Mouse (Mus musculus) gastrocnemius, postnatal 36 days (tissue): ENCODE measurements around the gene Ttll5. TPM values are rescaled to one million over a fixed set of nuclear protein-coding genes. Genes with fewer than 3 reads are reported as not detected.
A peak's percentile ranks its signal among the peaks of the same experiment; 100 is the strongest.

Experiments used
- DNase-seq, 2 experiments: peaks; one replicate each; pipeline ENCODE4 v3.0.0; 2022
- intact Hi-C: fragments of 180-260 bp; cut with DNase I; formaldehyde crosslinking; loops from one replicate; pipeline ENCODE4 v1.15.1; 2025
- long read RNA-seq, 2 experiments: library from polyadenylated mRNA; stranded (forward); transcript quantifications; one replicate each; pipeline ENCODE4 v2.0.0; 2021
- total RNA-seq, 2 experiments: library from RNA; stranded (reverse); gene quantifications; 2 replicates each; pipeline ENCODE4 v1.2.3; 2021

Ttll5 gene
- 1 to 10 TPM; 5.5 to 6.1 TPM for total RNA-seq
- long read RNA-seq, experiment 1, partial matches to known transcripts = 0 of 1 reads
- long read RNA-seq, experiment 1, other reads (novel, unspliced or antisense) = 1 of 1 reads
- long read RNA-seq, experiment 2, partial matches to known transcripts = 1 of 1 reads
- long read RNA-seq, experiment 2, other reads (novel, unspliced or antisense) = 0 of 1 reads

GRCm38 (mm10) chr12:85824438-85825264 is at the start of gene Ttll5, which contains the start of gene Erg28:
Gene Ttll5 (plus strand): TSS chr12:85824659.
Gene Erg28 (minus strand): TSS chr12:85824550.
- intact Hi-C loops = no loop called here
- peak; percentile 92 to 96 for DNase-seq

GRCm38 (mm10) chr12:85778962-85779361 is 45.5 kb upstream of the Ttll5 start:
- intact Hi-C loops = no loop called here
- no peak for DNase-seq

- no peak for DNase-seq
- intact Hi-C loops = no loop called here
These were observed 44.8 kb upstream of the Ttll5 start for GRCm38 (mm10) chr12:85779707-85780106.

- DNase-seq = no peak
- intact Hi-C loops = no loop called here
These were observed 42.9 kb upstream of the Ttll5 start for GRCm38 (mm10) chr12:85781606-85782005.

- peak; percentile 17 to 35 for DNase-seq
- intact Hi-C loops = no loop called here
These were observed 39.3 kb upstream of the Ttll5 start for GRCm38 (mm10) chr12:85784916-85785815.

GRCm38 (mm10) chr12:85792158-85792557 is 32.3 kb upstream of the Ttll5 start:
- intact Hi-C loops = no loop called here
- DNase-seq = no peak

GRCm38 (mm10) chr12:85792821-85793346 is 31.6 kb upstream of the Ttll5 start:
- DNase-seq = peak; percentile 18 to 43
- intact Hi-C loops = no loop called here

- no peak for DNase-seq
These were observed 30.4 kb upstream of the Ttll5 start for GRCm38 (mm10) chr12:85794094-85794493.

GRCm38 (mm10) chr12:85795551-85795950 is 28.9 kb upstream of the Ttll5 start:
- intact Hi-C loops = no loop called here
- DNase-seq = no peak

More at GRCm38 (mm10) chr12:85794094-85794493, 30.4 kb upstream of the Ttll5 start:
- intact Hi-C loops = no loop called here

- no peak for DNase-seq
- intact Hi-C loops = no loop called here
These were observed 24.4 kb upstream of the Ttll5 start for GRCm38 (mm10) chr12:85800031-85800430.

GRCm38 (mm10) chr12:85809726-85810125 is 14.7 kb upstream of the Ttll5 start:
- DNase-seq = no peak
- intact Hi-C loops = no loop called here

- intact Hi-C loops = no loop called here
These were observed 13.5 kb upstream of the Ttll5 start for GRCm38 (mm10) chr12:85810959-85811358.

GRCm38 (mm10) chr12:85811676-85812075 is 12.8 kb upstream of the Ttll5 start:
- DNase-seq = no peak
- intact Hi-C loops = no loop called here

More at GRCm38 (mm10) chr12:85810959-85811358, 13.5 kb upstream of the Ttll5 start:
- DNase-seq = no peak

- peak; percentile 20 to 21 for DNase-seq
- intact Hi-C loops = no loop called here
These were observed 10.9 kb upstream of the Ttll5 start for GRCm38 (mm10) chr12:85813599-85813998.

GRCm38 (mm10) chr12:85822051-85822450 is 2.4 kb upstream of the Ttll5 start:
- intact Hi-C loops = no loop called here
- DNase-seq = no peak

- no peak for DNase-seq
- intact Hi-C loops = no loop called here
These were observed 902 bp downstream of the Ttll5 start for GRCm38 (mm10) chr12:85825361-85825760.

GRCm38 (mm10) chr12:85825822-85826221 is 1.4 kb downstream of the Ttll5 start:
- intact Hi-C loops = no loop called here
- DNase-seq = no peak

GRCm38 (mm10) chr12:85828856-85829255 is 4.4 kb downstream of the Ttll5 start:
- intact Hi-C loops = no loop called here
- no peak for DNase-seq

GRCm38 (mm10) chr12:85829866-85830265 is 5.4 kb downstream of the Ttll5 start:
- no peak for DNase-seq
- intact Hi-C loops = no loop called here

- intact Hi-C loops = no loop called here
- DNase-seq = no peak
These were observed 6.2 kb downstream of the Ttll5 start for GRCm38 (mm10) chr12:85830691-85831090.

- intact Hi-C loops = no loop called here
- DNase-seq = no peak
These were observed 10.1 kb downstream of the Ttll5 start for GRCm38 (mm10) chr12:85834543-85834942.
